Mouse (Mus musculus): ENCODE measurements at regions not wholly inside any gene's neighbourhood (a gene's known extent, or its start where the extent isn't known, plus 50 kb on each side); places are given as distances from the start of the nearest gene placed in this dataset.
A peak's percentile ranks its signal among the peaks of the same experiment; 100 is the strongest.

DNA sequence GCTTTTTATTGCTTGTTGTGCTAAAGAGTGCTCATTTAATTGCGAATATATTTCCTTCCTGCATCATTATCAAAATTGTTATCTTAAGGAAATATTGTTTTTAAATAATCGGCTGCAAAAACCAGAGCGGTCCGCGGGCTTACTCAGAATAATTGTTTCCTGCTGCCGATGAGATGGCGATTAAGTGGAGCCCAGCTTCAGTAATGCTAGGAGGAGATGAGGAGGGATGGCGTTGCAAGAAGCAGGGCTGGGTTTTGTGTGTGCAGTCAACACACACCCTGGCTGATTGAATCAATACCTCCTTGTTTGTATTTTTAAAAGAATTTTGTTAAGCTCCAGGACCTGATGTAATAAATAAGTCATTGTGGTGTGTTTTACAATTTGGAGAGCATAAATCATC lies 331.2 kb downstream of the Setd4 start:
- no peak for DNase-seq (ENCODE audit: low spot score in 2 of 2)

DNA sequence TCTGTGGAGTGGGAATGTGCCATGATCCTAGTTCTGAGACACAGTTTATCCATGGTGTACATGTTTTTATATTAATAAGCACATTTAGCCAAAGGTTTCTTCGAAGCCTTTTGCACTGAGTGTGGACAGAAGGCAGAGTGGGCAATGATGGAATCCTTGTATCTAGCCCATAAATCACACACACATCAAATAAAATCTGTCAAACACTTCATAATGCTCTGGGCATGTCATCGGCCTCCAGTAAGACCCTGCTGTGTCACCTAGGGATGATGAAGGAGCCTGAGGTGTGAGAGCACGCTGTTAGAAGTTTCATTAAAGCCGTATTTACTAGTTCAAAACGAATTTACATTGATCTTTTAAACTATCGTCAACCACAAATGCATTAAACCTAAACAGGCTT lies 331.7 kb downstream of the Setd4 start:
- no peak for DNase-seq (ENCODE audit: low spot score in 2 of 2)

DNA sequence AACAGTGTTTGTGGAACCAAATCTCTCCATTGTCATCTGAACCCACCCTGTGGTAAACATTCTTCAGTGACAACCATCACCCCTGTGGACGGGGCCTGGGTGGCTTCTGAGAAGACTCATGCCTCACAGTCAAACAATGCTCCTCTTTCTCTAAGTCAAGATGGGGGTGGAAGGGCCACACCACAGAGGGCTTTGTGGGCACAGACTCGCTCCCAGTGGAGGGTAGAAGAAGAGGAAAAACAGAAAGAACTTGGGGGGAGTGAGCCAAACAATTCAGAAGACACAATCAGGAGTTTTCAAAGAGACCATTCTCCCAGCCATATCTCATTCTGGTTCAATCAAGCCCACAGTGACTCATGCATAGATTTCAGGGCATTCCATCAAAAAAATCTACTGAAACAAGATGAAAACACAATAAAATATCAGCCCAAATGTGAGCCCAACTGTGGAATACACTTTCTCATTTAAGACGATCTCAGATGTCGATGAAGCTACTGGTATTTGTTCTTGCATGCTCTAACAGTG lies 339.7 kb downstream of the Setd4 start:
- no peak for DNase-seq (ENCODE audit: low spot score in 2 of 2)

DNA sequence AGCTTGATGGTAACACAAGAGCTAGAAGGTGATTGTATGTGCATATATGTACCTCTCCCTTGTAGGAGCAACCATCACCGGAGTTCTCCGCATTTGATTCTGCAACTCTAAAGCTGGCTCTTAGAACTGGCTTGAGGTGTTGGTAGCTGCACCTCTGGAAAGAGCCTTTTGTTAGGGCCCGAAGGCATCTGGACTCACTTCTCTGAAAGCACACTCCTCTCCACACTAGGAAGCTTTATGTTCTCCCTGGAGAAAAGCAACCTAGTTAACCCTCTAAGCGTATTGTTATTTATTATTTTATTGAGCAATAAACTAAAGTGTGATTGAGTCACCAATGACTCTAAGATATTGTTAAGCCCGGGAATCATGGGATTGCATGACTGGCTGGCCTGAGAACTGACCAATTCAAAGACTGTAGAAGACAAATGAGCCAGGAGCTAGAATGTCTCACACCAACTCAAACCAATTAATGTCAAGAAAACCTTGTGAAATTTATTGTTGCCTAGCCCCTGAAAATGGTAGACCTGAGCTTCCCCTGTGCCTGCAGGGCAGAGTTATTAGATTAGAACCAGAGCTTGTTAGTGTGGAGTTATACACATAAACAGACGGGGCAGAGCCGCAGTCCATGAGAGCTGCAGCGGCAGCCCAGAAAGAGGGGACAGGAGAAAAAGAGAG lies 340.6 kb downstream of the Setd4 start:
- no peak for DNase-seq (ENCODE audit: low spot score in 2 of 2)

DNA sequence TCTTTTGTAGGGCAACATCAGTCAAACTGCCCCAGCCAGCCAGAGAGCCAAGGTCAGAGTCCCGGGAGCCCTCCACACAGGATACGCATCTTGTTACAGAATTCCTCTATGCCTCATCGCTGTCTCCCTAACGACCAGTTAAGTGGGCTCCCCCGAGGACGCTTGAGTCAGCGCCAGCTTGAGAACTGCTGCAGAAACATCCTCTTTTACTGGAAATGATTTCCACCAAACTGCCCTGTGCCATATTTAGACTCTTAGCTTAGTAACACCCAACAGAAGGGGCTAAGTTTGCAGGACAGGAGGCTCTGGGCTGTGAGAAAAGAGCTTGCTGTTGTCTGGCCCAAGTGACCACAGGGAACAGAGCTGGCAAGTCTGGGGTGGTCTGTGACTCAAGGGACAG lies 357.0 kb downstream of the Setd4 start:
- no peak for DNase-seq (ENCODE audit: low spot score in 2 of 2)

DNA sequence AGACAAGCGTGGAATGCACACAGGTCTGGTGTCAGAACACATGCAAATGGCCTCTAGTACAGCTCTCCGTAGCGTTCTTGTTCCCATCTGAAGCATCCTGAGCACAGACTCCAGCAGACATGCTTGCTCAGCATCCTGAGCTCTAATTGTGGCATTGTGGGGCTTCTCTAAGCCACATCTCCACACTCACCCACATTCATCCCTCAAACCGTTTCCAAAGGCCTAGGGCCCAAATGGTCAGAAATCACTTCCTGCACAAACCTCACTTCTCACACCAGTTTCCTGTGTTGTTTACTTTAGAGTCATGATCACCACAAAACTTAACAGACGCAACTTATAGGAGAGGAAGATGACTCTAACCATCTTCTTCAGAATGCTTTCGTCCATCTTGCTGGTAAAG lies 358.1 kb downstream of the Setd4 start:
- no peak for DNase-seq (ENCODE audit: low spot score in 2 of 2)

DNA sequence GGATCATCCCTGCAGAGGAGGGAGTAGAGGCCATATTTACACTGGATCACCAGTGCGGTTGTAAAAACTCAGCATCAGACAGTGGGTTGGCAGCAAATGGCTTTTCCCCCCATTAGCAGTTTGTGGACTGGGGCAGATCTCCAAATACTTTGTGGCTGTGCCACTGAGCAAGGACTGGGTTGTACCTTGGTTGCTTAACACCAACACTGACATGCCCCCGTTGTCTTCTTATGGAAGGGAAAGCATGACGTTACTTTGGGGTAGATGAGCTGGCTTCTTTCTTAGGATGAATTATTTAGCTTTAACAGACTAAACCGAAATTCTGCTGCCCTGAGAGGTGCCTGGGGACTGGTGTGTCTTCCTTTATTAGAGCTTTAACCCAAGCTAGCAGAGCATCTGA lies 365.0 kb downstream of the Setd4 start:
- no peak for DNase-seq (ENCODE audit: low spot score in 2 of 2)

DNA sequence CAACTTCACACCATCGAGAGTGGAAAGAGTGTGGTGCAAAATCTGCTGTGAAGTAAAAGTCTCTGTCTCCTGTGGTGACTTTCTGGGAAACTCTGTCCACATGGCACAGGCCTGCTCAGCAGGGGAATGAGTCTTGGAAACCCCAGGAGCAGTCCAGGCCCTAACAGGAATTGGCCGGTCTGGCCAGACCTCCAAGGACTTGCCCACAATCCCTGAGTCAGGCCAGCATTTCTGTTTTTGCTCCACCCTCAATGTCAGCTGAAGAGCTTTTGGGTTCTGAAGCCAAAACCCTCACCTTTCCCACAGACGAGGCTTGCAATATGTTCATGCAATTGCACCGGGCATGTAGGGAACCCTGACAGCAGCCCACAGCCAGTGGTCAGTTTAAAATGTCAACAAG lies 365.5 kb downstream of the Setd4 start:
- no peak for DNase-seq (ENCODE audit: low spot score in 2 of 2)

DNA sequence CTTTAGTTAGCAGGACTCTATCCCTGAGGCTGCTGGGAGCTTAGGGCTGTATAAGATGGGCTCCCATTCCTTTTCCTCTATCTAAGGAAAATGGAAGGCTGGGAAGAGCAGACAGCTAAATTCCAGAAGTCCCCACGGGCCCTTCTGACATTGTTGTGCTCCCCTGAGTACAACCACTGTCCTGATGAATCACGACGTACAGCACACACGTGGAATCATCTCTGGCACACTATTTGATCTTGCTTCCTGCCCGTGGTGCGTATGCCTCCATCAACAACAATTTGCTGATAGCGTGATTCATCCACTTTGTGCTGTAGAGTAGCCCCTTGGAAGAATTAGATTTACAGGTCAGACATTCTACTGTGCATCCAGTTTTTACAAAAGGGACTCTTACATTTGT lies 378.2 kb downstream of the Setd4 start:
- DNase-seq (ENCODE audit: low spot score in 2 of 2), result no peak

DNA sequence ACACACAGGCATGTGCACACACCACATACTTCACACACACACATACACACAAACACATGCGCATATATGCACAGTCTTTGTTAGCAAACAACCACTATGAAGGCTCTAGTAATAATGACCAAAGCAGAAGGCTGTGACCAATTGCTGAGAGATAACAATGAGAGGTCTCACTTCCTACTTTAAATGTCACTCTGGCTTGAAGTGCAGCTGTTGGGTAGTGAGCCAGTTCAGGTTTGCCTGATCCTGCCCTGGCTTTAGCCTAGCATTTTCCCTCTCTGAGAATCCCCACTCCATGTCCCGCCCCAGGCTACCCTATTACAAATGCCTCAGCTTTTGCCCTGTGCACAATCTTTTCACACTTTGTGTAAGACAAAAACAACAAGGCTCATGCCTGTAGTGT lies 378.7 kb downstream of the Setd4 start:
- no peak for DNase-seq (ENCODE audit: low spot score in 2 of 2)

DNA sequence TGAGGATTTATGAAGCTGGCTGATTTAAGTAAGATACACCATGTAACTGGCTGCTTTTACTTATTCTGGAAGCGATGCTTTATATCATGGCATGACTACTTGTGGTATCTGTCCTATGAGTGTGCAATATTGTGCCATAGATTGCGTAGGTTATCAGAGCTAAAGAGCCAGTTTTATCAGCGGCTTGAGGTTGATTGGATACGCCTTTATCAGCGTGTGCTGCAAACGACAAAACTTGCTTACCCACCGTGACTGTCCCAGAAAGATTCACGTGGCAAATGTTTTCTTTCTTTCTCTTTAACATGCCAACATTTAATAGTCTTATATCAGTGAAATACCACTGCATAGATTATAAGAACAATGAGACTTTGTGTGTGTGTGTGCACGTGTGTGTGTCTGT lies 384.1 kb downstream of the Setd4 start:
- no peak for DNase-seq (ENCODE audit: low spot score in 2 of 2)

DNA sequence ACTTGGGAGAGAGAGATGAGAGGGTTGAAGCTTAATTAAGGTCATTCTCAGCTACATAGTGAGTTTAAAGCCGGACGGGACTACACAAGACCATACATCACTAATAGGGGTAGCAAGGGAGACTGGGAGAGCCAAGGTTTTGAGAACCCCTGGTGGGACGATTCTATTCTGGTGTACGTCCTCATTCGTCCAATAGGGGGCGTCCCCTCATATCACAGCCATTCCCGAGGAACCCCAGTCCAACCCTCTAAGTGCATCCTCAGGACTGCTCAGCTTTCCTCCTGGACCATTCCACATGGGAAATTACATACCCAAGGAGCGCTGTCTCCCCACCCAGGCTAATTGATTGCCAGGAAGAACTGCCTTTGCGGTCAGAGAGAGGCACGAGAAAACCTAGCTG lies 385.5 kb downstream of the Setd4 start:
- DNase-seq (ENCODE audit: low spot score in 2 of 2), result no peak

DNA sequence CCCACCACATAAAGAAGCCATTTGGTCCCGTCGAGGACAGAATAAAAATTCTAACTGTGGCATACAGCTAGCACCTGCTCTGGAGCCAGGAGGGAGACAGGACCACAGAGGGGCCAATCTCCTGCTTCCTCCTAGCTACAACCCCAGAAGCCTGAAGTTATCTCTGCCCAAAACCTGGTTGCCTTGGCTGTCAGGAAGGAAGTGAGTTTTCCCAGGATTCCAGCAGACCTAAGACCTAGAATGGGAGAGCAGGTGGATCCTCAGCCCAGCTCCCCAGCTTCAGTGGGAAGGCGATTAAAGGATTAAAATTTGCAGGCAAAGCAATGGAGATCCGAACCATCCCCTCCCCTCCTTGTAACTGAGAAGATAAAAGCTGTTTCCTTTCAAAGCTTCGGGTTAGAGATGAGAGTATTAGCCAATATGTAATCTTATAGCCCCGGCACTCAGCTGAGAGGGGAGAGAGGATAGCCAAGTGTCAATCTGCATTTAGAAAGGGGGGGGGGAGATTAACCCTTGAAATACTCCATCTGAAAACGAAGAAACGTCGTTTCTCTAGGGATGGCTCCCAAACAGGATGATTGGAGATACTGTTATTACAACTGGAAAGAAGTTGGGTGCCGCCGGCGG lies 386.1 kb downstream of the Setd4 start:
- no peak for DNase-seq (ENCODE audit: low spot score in 2 of 2)

DNA sequence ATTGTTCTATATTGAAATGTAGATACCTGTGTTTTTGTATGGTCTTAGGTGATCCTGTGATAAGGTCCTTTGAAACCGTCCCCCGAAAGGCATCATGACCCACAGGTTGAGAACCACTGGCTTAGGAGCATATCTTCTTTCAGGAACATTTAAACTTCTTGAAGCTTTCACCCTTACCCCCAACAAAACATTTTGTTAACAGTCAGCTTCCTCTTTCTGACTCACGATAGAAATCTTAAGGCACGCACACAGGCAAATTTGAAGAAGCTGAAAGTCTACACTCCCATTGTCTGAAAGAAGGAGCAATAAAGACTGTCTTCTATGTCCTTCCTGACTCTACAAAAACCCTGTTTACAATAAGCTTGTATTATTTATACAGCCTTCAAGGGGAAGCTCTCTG lies 388.2 kb downstream of the Setd4 start:
- DNase-seq (ENCODE audit: low spot score in 2 of 2), result no peak

DNA sequence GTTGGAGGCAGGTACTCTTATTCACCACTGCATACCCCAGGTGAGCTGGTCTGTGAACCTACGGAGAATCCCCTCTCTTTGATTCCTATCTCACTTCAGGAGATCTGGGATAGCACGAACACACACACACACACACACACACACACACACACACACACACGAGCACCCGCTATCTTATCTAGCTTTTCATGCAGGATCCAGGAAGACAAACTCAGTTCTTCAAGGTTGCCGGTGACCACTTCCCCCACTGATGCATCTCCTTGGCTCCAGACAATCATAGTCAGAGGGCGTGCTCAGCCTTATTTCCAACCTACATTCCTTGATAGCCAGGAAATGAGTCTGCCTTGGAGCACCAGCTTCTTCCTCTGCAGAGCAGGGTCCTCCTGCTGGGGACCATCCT lies 387.7 kb upstream of the Runx1 start:
- DNase-seq (ENCODE audit: low spot score in 2 of 2), result no peak

DNA sequence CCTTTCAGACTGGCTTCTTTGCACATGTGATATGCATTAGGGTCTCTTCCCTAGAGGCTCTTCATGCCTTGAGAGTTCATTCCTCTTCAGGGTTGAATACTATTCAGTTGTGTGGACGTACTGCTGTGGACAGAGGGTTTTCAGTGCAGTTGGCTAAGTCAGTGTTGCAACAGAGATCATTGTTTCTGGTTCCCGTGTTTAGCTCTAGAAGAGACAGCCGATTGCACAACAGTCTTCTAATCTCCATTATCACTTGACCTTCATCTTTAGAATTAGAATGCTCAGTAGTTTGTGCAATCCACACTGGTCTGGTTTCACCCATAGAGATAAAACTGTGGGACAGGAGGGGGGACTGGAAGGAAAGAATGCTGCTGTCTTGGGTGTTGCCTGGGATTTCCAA lies 381.7 kb upstream of the Runx1 start:
- no peak for DNase-seq (ENCODE audit: low spot score in 2 of 2)

DNA sequence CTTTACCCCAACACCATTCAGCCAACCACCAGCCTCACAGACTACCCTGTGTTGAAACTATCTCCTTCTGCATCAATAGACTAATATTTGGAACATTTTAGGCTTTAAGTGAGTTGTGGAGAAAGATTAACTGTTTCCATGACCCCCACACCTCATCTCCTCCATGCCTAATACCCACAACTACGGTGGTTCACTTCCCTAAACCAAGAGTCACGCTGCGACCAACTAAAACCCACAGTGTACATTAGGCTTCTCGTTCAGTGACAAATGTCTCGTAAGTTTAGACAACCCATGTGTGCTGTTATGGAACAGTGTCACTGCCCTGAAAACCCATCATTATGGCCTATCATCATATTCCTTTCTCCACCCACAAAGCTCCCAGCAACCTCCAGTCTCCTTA lies 381.3 kb upstream of the Runx1 start:
- no peak for DNase-seq (ENCODE audit: low spot score in 2 of 2)

DNA sequence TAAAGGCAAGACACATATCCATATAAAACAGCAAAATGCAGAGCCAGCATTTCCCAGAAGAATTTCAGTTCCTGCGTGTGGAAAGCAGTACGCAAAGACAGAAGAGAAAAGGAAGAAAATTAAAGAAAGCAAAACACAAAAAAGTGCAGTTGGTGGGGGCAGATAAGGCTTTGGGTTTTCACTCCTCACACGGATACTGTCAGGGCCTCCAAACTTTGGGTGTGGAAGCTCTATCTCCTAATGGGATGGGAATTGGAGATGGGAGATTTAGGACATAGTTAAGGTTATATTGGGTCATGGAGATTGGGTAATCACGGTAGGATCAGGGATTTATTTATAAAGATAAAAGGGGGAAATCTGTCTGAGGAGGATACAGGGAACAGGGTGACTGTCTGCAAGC lies 380.4 kb upstream of the Runx1 start:
- no peak for DNase-seq (ENCODE audit: low spot score in 2 of 2)

DNA sequence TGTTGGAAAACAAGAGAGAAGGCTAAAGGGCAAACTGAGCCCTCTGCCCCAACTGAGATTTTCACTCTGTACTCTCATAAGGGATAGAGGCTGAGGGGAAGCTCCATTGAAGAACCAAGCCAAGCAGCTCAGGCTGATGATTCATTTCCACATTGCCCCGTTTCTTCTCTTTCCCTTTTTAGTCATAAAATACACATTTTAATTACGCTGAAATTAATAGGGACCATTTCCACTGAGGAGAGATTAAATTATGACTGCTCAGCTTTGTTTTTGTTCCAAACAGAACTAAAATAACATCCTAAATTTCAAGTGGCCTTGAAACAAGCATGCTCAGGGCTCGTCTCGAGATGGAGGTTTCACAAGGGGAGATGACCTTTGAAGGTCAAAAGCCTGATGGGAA lies 378.7 kb upstream of the Runx1 start:
- no peak for DNase-seq (ENCODE audit: low spot score in 2 of 2)

DNA sequence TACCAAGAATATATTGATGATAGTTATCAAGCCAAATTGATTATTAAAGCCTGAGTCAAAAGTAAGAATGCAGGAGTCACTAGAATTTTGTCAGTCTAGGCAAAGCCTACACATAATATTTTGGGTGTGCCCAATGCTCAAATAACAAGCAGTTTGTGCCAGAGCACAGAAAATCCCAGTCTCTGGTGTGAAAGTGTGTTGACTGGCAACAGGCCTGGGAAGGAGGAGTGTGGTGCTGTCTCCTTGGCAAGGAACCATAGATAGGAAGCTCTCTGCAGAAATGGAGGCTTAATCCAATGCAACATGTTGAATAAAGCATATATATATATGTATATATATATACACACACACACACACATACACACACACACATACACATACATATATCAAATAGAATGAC lies 376.6 kb upstream of the Runx1 start:
- DNase-seq (ENCODE audit: low spot score in 2 of 2), result no peak

DNA sequence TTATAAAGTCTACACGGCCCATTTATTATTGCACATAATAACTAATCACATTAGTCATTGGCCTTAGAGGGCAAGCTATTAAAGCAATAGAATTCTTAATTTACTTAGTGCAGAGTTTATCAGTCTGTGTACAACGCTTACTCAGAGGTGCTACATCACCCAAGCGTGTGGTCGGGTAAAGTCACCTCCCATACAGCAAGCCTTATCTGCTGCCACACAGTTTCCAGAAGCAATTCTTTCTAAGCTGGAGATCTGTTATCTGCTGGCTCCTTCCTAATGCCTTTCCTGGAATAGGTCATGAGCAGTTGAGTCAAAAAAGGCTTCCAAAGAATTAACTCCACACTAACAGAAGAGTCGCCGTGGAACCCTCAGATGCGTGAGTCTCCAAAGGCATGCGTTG lies 371.4 kb upstream of the Runx1 start:
- DNase-seq (ENCODE audit: low spot score in 2 of 2), result peak in 1 of 2 experiments; percentile 21

DNA sequence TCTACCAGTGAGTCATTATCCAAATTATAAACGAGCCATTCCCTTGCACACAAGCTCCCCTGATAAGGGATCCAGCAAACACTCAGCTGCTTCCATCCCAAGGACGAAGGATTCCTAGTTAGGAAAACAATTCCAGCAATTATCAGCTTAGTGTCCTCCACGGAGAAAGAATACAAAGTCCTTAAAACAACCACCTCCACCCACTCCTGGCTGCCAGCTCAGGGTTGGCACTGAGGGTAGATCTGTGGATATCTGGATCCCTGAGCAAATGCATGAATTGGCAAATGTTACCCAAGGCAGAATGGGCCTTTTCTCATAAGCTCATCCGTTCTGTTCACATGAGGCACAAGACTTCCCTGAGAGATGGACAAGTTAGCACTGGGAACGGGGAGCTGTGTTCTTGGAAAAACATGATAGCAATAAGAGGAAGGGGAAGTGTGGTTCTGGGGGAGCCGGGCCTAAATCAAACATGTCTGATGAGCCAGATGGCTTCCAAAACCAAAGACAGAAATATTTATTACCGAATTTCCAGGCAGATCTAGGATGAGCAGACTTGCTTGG lies 368.1 kb upstream of the Runx1 start:
- no peak for DNase-seq (ENCODE audit: low spot score in 2 of 2)

DNA sequence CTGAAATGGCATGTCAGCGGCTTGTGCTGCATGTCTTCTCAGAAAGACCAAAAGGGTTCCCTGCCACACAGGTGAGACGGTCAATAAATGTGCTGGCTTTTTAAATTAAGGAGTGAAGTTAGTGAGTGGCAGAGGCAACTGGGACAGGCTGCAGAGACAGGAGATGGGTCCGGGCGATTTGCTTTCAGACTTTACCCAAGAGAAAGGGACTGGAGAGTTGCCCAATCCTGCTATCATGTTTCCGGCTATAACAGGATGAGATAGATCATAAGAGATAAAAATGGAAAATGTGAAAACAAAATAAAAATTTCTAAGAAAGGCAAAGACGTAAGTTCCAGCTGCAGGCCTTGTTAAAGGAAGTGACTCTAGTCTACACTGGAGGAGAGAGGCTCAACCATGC lies 367.3 kb upstream of the Runx1 start:
- DNase-seq (ENCODE audit: low spot score in 2 of 2), result no peak

Data from spleen, postnatal 4 days (tissue).